Mouse (Mus musculus) heart, postnatal 0 days (tissue): Measurements from ENCODE around the gene 0610037L13Rik. TPM values are rescaled to one million over a fixed set of nuclear protein-coding genes. Genes with fewer than 3 reads are reported as not detected.

Experiments
- ATAC-seq: fragments of 200-750 bp; cut with Nextera tagmentation; 2 replicates; pipeline ENCODE4 v1.8.0; 2017; ENCODE audit warnings: low read depth, moderate number of reproducible peaks, moderate library complexity; ENCODE audit not compliant: insufficient read depth
- DNase-seq: peaks from one replicate; pipeline ENCODE4 v3.0.0-alpha.2; 2016; ENCODE audit warnings: low spot score
- H3K27ac ChIP-seq: fragments of 300-500 bp; sonication (generic); 2 replicates; pipeline ENCODE4 v1.5.1; 2014; ENCODE audit warnings: low read depth, mild to moderate bottlenecking
- H3K27me3 ChIP-seq: fragments of 300-500 bp; sonication (generic); 2 replicates; pipeline ENCODE4 v1.6.1; 2014; ENCODE audit warnings: low read length, mixed read lengths; ENCODE audit not compliant: control insufficient read depth, insufficient read depth
- H3K36me3 ChIP-seq: fragments of 300-500 bp; sonication (generic); replicated peaks from 2 replicates; pipeline ENCODE4 v1.6.1; 2014; ENCODE audit warnings: low read length, mixed read lengths; ENCODE audit not compliant: control insufficient read depth, insufficient read depth
- H3K4me1 ChIP-seq: fragments of 300-500 bp; sonication (generic); 2 replicates; pipeline ENCODE4 v1.6.1; 2014; ENCODE audit warnings: antibody characterized with exemption; ENCODE audit not compliant: control insufficient read depth, insufficient read depth
- H3K4me2 ChIP-seq: fragments of 300-500 bp; sonication (generic); 2 replicates; pipeline ENCODE4 v1.6.1; 2014; ENCODE audit warnings: low read depth, mild to moderate bottlenecking, low read length, moderate library complexity
- H3K4me3 ChIP-seq: fragments of 300-500 bp; sonication (generic); 2 replicates; pipeline ENCODE4 v1.5.1; 2014; ENCODE audit warnings: low read depth, low read length
- H3K9ac ChIP-seq: fragments of 300-500 bp; sonication (generic); replicated peaks from 2 replicates; pipeline ENCODE4 v1.6.1; 2014; ENCODE audit warnings: low read depth, low read length, mixed read lengths
- H3K9me3 ChIP-seq: fragments of 300-500 bp; sonication (generic); replicated peaks from 2 replicates; pipeline ENCODE4 v1.6.1; 2016; ENCODE audit warnings: low read length; ENCODE audit not compliant: control insufficient read depth
- CTCF ChIP-seq: IDR thresholded peaks from 2 replicates; pipeline ENCODE4 v1.5.1; 2016; ENCODE audit warnings: antibody characterized with exemption, control low read depth, low read depth
- EP300 ChIP-seq: IDR thresholded peaks from 2 replicates; pipeline ENCODE4 v1.6.1; 2016; ENCODE audit warnings: antibody characterized with exemption, low read depth
- WGBS: fragments of 180-500 bp; shearing (Covaris S2); extraction: QIAGEN DNeasy Blood & Tissue Kit; methylation state at CpG from one replicate; pipeline ENCODE4 v1.1.7; 2014; 5-methylcytosine and 5-hydroxymethylcytosine counted together
- polyA plus RNA-seq: library from polyadenylated mRNA; unstranded; fragments of >200 nt; fragmentation: Nextera tagmentation; extraction: Ambion mirVana; gene quantifications from 2 replicates; pipeline ENCODE4 v1.2.1, GENCODE M21; 2015
- total RNA-seq: library from RNA; depleted of rRNA; stranded (reverse); fragments of >200 nt; gene quantifications from 2 replicates; pipeline ENCODE4 v1.2.3, GENCODE M21; 2014; ENCODE audit warnings: low replicate concordance

Gene 0610037L13Rik
- total and polyA plus RNA-seq, 2 experiments from 2014 or later, result 42.3 to 98.6 TPM

DNA sequence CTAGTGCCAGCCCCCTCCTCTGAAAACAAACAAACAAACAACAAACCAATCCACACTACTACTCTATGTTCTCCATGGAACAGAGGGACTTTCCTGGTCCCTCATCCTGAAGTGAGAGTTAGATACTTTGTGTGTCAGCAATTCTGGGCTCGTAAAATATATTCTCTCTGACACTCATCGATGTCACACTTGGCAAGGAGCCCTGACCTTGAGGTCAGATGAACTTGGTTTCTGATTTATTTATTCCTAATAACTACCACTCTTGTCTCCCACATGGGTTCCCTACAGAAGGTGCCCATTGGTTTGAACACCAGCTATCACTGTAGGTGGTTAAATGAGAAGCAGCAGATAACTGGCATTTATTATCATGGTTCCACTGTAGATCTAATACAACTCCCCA, 30.7 kb downstream of the 0610037L13Rik start:
- Histone ChIP-seq H3K27me3 (no peaks in the 10 kb centered on the region), H3K4me1 (peaks cover 26% of the 10 kb centered on the region), H3K4me3 (no peak overlapping the region), H3K9ac (no peak overlapping the region), H3K9me3 (no peaks in the 10 kb centered on the region), H3K27ac (no peak overlapping the region), H3K36me3 (no peaks in the 10 kb centered on the region), H3K4me2 (no peak overlapping the region)
- ATAC-seq (no peak), DNase-seq (no peak)
- TF ChIP-seq CTCF (no peak), EP300 (no peak)
- WGBS, result 49% methylated on average over 2 of the region's 2 CpGs

DNA sequence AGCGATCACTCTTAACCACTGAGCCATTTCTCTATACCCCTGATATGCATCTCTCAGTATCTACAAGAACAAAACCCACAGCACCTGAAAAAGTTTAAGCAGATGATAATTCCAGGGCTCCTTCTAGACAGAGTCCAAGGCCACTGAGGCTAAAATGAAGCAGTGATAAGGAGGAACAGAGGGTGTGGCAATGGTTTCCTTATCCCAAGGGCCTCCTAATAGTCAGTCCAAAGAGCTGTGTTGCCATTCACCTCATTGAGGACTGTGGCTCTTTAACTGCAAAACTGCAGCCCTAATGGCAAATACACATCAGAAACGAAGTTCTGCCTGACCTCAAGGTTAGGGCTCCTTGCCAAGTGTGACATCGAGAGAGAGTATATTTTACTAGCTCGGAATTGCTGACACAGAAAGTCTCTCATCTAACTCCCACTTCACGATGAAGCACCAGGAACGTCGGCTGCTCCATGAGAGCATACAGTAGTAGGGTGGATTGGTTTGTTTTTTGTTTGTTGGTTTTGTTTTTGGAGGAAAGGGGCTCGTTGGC, 31.6 kb downstream of the 0610037L13Rik start:
- 0 out of 2 replicates have a peak overlapping the region, but pooled peaks have one; percentile 4 for H3K9ac ChIP-seq
- 0 out of 2 replicates have a peak overlapping the region, but pooled peaks have one; percentile 86 for H3K4me3 ChIP-seq
- DNase-seq (peak; percentile 79), ATAC-seq (no peak)
- no peaks in the 10 kb centered on the region for H3K36me3 ChIP-seq
- peaks cover 26% of the 10 kb centered on the region for H3K4me1 ChIP-seq
- H3K4me2 ChIP-seq, result peak overlapping the region; percentile 84; the same call in 1 of the 2 replicates
- H3K27ac ChIP-seq, result peak overlapping the region; percentile 90
- no peaks in the 10 kb centered on the region for H3K27me3 ChIP-seq
- no peak for TF ChIP-seq EP300
- 33% methylated on average over 8 of the region's 8 CpGs for WGBS
- H3K9me3 ChIP-seq, result no peaks in the 10 kb centered on the region

DNA sequence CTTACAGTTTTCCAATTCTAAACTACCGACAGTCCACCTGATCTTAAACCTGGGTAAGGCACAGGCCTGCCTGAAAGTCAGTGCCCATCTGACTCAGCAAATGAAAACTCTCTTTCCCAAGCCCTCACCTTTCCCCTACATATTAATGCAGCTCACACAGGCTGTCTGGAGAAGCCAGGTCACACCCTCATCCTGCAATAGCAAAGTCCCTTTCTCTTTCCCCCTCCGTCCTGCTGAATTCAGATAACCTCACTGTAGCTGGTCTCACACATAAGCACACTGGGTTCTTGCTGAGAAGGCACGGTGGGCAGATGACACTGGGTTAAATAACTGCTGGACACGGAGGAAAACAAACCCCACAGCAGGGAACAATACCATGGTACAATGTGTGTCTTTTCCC, 32.3 kb downstream of the 0610037L13Rik start:
- peaks cover 26% of the 10 kb centered on the region for H3K4me1 ChIP-seq
- H3K9me3 ChIP-seq, result no peaks in the 10 kb centered on the region
- 27% methylated on average over 4 of the region's 4 CpGs for WGBS
- TF ChIP-seq CTCF, result no peak
- no peak for TF ChIP-seq EP300
- H3K4me3 ChIP-seq, result peak overlapping the region; percentile 86; the same call in 1 of the 2 replicates
- peak overlapping the region; percentile 84 for H3K4me2 ChIP-seq
- no peaks in the 10 kb centered on the region for H3K36me3 ChIP-seq
- H3K27ac ChIP-seq, result peak overlapping the region; percentile 90
- DNase-seq (peak; percentile 60), ATAC-seq (peak; percentile 52)
- H3K9ac ChIP-seq, result 0 out of 2 replicates have a peak overlapping the region, but pooled peaks have one; percentile 4
- H3K27me3 ChIP-seq, result no peaks in the 10 kb centered on the region

DNA sequence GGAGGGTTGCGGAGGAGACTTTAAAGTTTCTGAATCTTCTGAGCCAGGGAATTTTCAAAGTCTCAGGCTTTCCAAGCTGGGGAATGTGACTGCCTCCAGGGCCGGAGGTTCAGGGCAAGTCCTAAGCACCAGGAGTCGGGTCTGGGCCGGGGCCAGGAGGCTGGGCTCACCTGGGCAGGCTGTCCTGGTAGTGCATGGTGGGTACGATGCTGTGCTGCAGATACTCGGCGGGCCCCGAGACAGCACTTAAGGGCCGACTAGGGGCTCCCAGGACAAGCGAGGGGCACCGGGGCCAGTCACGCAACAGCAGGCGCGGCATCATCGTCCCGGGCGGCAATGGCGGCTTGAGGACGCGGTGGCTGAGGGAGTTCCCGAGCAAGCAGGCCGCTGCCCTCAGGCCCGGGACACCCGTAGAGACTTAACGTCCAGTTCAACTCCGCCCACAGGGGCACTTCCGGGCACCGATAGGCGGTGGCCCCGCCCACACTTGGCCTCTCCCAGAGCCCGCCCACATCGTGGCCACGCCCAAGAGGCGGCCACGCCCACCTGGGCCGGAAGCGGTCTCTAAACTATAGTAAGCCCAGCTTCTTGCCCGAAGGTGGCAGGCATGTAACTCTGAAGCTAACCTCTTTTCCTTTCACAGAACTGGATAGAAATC, 33.7 kb downstream of the 0610037L13Rik start, which contains the start of gene Cpt2:
Cpt2 (minus strand) TSS at position 466 of the 658 bp plus-strand sequence.
- DNase-seq, result peak; percentile 93
- peak; percentile 96 for ATAC-seq
- peak within 1 kb of the TSS; percentile 86 for H3K9ac ChIP-seq
- H3K4me1 ChIP-seq, result peaks cover 26% of the 10 kb centered on the region
- H3K36me3 ChIP-seq, result no peaks in the 10 kb centered on the region
- H3K27ac ChIP-seq, result peak within 1 kb of the TSS; percentile 90
- H3K4me2 ChIP-seq, result peak within 1 kb of the TSS; percentile 84
- peak within 1 kb of the TSS; percentile 86 for H3K4me3 ChIP-seq
- TF ChIP-seq EP300 (no peak; the same call in 1 of the 2 replicates), CTCF (peak; percentile 29)
- no peaks in the 10 kb centered on the region for H3K27me3 ChIP-seq
- 1% methylated on average over 35 of the region's 38 CpGs for WGBS
- no peaks in the 10 kb centered on the region for H3K9me3 ChIP-seq

DNA sequence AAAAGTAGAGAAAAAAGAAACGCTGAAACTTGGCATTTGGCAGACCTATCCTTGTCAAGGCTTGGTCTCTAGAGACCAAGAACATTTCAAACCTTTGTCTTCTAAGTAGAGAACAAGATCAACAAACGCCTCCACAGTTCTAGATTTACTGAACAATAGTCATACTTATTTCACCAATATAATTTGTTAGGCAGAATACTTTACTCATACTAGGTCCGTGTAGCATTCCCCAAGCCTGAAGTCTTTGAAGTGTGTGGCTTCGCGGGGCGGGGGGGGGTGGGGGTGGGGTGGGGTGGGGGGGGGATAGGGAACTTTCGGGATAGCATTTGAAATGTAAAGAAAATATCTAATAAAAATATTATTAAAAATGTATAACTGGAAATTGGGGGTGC, 34.2 kb downstream of the 0610037L13Rik start:
- Histone ChIP-seq H3K4me1 (peaks cover 26% of the 10 kb centered on the region), H3K4me2 (peak overlapping the region; percentile 84), H3K27ac (peak overlapping the region; percentile 90; the same call in 1 of the 2 replicates), H3K36me3 (no peaks in the 10 kb centered on the region), H3K27me3 (no peaks in the 10 kb centered on the region), H3K9ac (peak overlapping the region; percentile 86; the same call in 1 of the 2 replicates), H3K4me3 (peak overlapping the region; percentile 86), H3K9me3 (no peaks in the 10 kb centered on the region)
- DNase-seq (no peak), ATAC-seq (0 out of 2 replicates have a peak, but pooled peaks have one; percentile 3)
- WGBS, result 41% methylated on average over 7 of the region's 7 CpGs
- TF ChIP-seq EP300, result no peak
- no peak for TF ChIP-seq CTCF
